26 mouse cellular contexts compared by ENCODE assay signal in the genomic region with DNA sequence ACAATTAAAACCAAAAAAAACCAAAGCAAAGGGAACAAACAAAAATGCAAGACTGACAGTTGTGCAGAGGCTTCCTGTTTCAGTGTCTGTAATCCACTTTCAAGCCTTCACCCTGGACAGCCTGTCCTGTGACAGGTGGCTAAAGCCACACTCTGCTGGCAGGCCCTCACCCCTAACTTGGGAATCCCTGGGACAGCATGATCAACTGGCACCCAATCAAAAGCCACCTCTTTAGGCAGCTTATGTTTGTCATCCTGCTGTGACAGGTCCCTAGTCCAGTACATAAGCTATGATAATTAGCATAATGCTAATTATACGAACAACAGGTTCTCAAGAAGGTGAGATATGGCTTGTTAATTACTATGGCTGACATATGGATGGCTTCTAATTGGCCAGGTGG. TPM values are rescaled to one million over a fixed set of nuclear protein-coding genes. Genes with fewer than 3 reads are reported as not detected.
DNase-seq lines count a peak whose midpoint lies in the region; ATAC-seq and TF ChIP-seq lines count a peak whose summit lies in the region.
"Had no signal": no experiment of that assay in that cellular context is flagged by ENCODE, and none has a peak within 500 bp of the region (broad histone marks: within the 10 kb centered on the region; RNA-seq: fewer than 3 reads in every experiment).

No protein-coding gene starts in this region.

- intact Hi-C loops in gastrocnemius, adult 2 months (cut with DNase I), result no loop called here
- intact Hi-C loops in gastrocnemius, postnatal 14 days (cut with DNase I; ENCODE audit: low total_unique reads), result no loop called here

- no peak overlapping the region for H3K4me2 ChIP-seq in stomach, postnatal 0 days (replicated peaks; ENCODE audit: low read depth)
- H3K4me2 ChIP-seq: heart, embryonic 13.5 days; hindbrain, embryonic 14.5 days; intestine, embryonic 15.5 days; limb, embryonic 12.5 days; liver, embryonic 11.5 days; neural tube, embryonic 15.5 days had no signal

- TF ChIP-seq CTCF in gastrocnemius, adult 2 months (IDR thresholded peaks at IDR 0.05), result no peak
- TF ChIP-seq CTCF in stomach, postnatal 0 days (IDR thresholded peaks at IDR 0.05; ENCODE audit: low read depth), result no peak

- DNase-seq in cerebellum, postnatal 14 days, result peak; percentile 53 to 60
- no peak for DNase-seq in cerebellum, adult 11-12 months
- peak; percentile 63 for DNase-seq in gastrocnemius, adult 2 months
- no peak for DNase-seq in gastrocnemius, postnatal 14 days
- peak; percentile 58 for DNase-seq in retina, postnatal 1 day
- DNase-seq in retina, embryonic 14.5 days (ENCODE audit: low spot score), result no peak
- no peak for DNase-seq in stomach, postnatal 0 days (ENCODE audit: low spot score)
- DNase-seq: adrenal gland, postnatal 36 days; B cell, adult 2 months; gastrocnemius, postnatal 36 days; heart, adult 2 months; kidney, adult 8-10 months; kidney, postnatal 10 days; liver, postnatal 0 days; right cerebral cortex, postnatal 14 days; spleen, adult 18-20 months had no signal

- TF ChIP-seq EP300 in stomach, postnatal 0 days (optimal IDR thresholded peaks at IDR 0.05), result no peak

- no peak overlapping the region for H3K9ac ChIP-seq in stomach, postnatal 0 days (ENCODE audit: low read length)
- H3K9ac ChIP-seq: heart, embryonic 13.5 days; hindbrain, embryonic 14.5 days; intestine, embryonic 15.5 days; limb, embryonic 12.5 days; liver, postnatal 0 days; neural tube, embryonic 15.5 days had no signal

- no peaks in the 10 kb centered on the region for H3K36me3 ChIP-seq in stomach, postnatal 0 days (ENCODE audit: control insufficient read depth, insufficient read depth, low read length)
- H3K36me3 ChIP-seq: G1E; heart, embryonic 13.5 days; intestine, embryonic 15.5 days; limb, embryonic 12.5 days; midbrain, embryonic 10.5 days; neural tube, embryonic 15.5 days had no signal

- no peaks in the 10 kb centered on the region for H3K9me3 ChIP-seq in stomach, postnatal 0 days (ENCODE audit: control insufficient read depth, low read length)
- H3K9me3 ChIP-seq: G1E; heart, embryonic 13.5 days; intestine, embryonic 15.5 days; limb, embryonic 12.5 days; midbrain, embryonic 10.5 days; neural tube, embryonic 15.5 days had no signal

- H3K4me1 ChIP-seq in stomach, postnatal 0 days (replicated peaks; ENCODE audit: control insufficient read depth, insufficient read depth), result no peaks in the 10 kb centered on the region
- H3K4me1 ChIP-seq: midbrain, embryonic 10.5 days; neural tube, embryonic 15.5 days had no signal

- ATAC-seq in stomach, postnatal 0 days (ENCODE audit: low FRiP score, low TSS enrichment), result no peak
- ATAC-seq: intestine, embryonic 15.5 days; liver, postnatal 0 days; lung, postnatal 0 days; Patski had no signal

- 90% methylated on average over 1 of the region's 1 CpGs for WGBS in stomach, postnatal 0 days

- no peaks in the 10 kb centered on the region for H3K27me3 ChIP-seq in stomach, postnatal 0 days (ENCODE audit: control insufficient read depth, insufficient read depth, low read length)
- H3K27me3 ChIP-seq: heart, embryonic 13.5 days; intestine, embryonic 15.5 days; limb, embryonic 12.5 days; neural tube, embryonic 15.5 days; Patski had no signal

- no peak overlapping the region for H3K27ac ChIP-seq in gastrocnemius, adult 2 months
- H3K27ac ChIP-seq in stomach, postnatal 0 days (replicated peaks), result no peak overlapping the region
- H3K27ac ChIP-seq: heart, adult 2 months; heart, embryonic 13.5 days; hindbrain, embryonic 14.5 days; intestine, embryonic 15.5 days; limb, embryonic 12.5 days; midbrain, embryonic 10.5 days; neural tube, embryonic 15.5 days had no signal

- H3K4me3 ChIP-seq in gastrocnemius, adult 2 months, result no peak overlapping the region
- no peak overlapping the region for H3K4me3 ChIP-seq in stomach, postnatal 0 days (ENCODE audit: low read depth, low read length)
- H3K4me3 ChIP-seq: heart, adult 2 months; heart, embryonic 13.5 days; intestine, embryonic 15.5 days; limb, embryonic 12.5 days; midbrain, embryonic 10.5 days; neural tube, embryonic 15.5 days had no signal

RNA-seq across cellular contexts. Expression of gene Iqsec1, which starts 40.4 kb away (rescaled TPM):
- total RNA-seq in gastrocnemius, adult 2 months (2021), result 100 to 1,000 TPM in 1 of 2 experiments, 10 to 100 TPM in 1; 63.8 to 111 TPM
- total RNA-seq in gastrocnemius, postnatal 14 days (2021), result 10 to 100 TPM; 36.9 to 55.3 TPM
- 4.8 and 5.1 TPM in 2 replicates for polyA plus RNA-seq in stomach, postnatal 0 days (2015; fragmentation: Nextera tagmentation; extraction: Ambion mirVana)

Comparison
In these comparisons a context has a peak if more than half of its experiments do, and no peak if none do; other contexts are left out.
1. DNase-seq: peak in cerebellum, postnatal 14 days (2 of 2), gastrocnemius, adult 2 months (single experiment) and retina, postnatal 1 day (single experiment); none in cerebellum, adult 11-12 months (single experiment), gastrocnemius, postnatal 14 days (single experiment), retina, embryonic 14.5 days (single experiment) and stomach, postnatal 0 days (single experiment).